Mouse (Mus musculus) cerebellum, adult 8-10 months (tissue): ENCODE data around the gene Apoc4.
A peak's percentile ranks its signal among the peaks of the same experiment; 100 is the strongest.

Experiments used
- DNase-seq: peaks from one replicate; pipeline ENCODE4 v3.0.0; 2022

Gene Apoc4

GRCm38 (mm10) chr7:19681202-19681694 lies at the start of gene Apoc4, which contains the start of gene Gm44805:
TSS of gene Apoc4 (minus strand) at chr7:19681479.
TSS of gene Gm44805 (minus strand) at chr7:19681423.
- DNase-seq = no peak

GRCm38 (mm10) chr7:19726541-19726940 lies 45.3 kb upstream of the Apoc4 start:
- DNase-seq = no peak

- DNase-seq = no peak
These were observed 42.9 kb upstream of the Apoc4 start for GRCm38 (mm10) chr7:19724167-19724566.

- DNase-seq = no peak
These were observed 41.5 kb upstream of the Apoc4 start for GRCm38 (mm10) chr7:19722754-19723195.

GRCm38 (mm10) chr7:19719200-19719599 lies 37.9 kb upstream of the Apoc4 start:
- DNase-seq = no peak

GRCm38 (mm10) chr7:19718297-19718952 lies 37.1 kb upstream of the Apoc4 start:
- DNase-seq = no peak

GRCm38 (mm10) chr7:19717346-19717745 lies 36.1 kb upstream of the Apoc4 start:
- no peak for DNase-seq

- DNase-seq = no peak
These were observed 35.5 kb upstream of the Apoc4 start for GRCm38 (mm10) chr7:19716822-19717221.

GRCm38 (mm10) chr7:19716055-19716682 lies 34.9 kb upstream of the Apoc4 start:
- DNase-seq = no peak

- peak; percentile 99 for DNase-seq
These were observed 34.2 kb upstream of the Apoc4 start, which contains the start of gene Tomm40 for GRCm38 (mm10) chr7:19715239-19716054. TSS of gene Tomm40 (minus strand) at chr7:19715438.

- DNase-seq = no peak
These were observed 33.6 kb upstream of the Apoc4 start for GRCm38 (mm10) chr7:19714836-19715235.

GRCm38 (mm10) chr7:19713598-19713997 lies 32.3 kb upstream of the Apoc4 start:
- DNase-seq = no peak

GRCm38 (mm10) chr7:19713196-19713595 lies 31.9 kb upstream of the Apoc4 start:
- no peak for DNase-seq

GRCm38 (mm10) chr7:19712414-19712813 lies 31.1 kb upstream of the Apoc4 start:
- no peak for DNase-seq

GRCm38 (mm10) chr7:19710650-19711049 lies 29.4 kb upstream of the Apoc4 start:
- no peak for DNase-seq

GRCm38 (mm10) chr7:19705271-19705670 lies 24.0 kb upstream of the Apoc4 start:
- DNase-seq = no peak

- no peak for DNase-seq
These were observed 23.2 kb upstream of the Apoc4 start for GRCm38 (mm10) chr7:19704475-19704874.

GRCm38 (mm10) chr7:19702859-19703555 lies 21.7 kb upstream of the Apoc4 start:
- DNase-seq = no peak

GRCm38 (mm10) chr7:19701069-19701761 lies 19.9 kb upstream of the Apoc4 start:
- DNase-seq = no peak

GRCm38 (mm10) chr7:19700299-19701068 lies 19.2 kb upstream of the Apoc4 start:
- no peak for DNase-seq

- no peak for DNase-seq
These were observed 18.5 kb upstream of the Apoc4 start for GRCm38 (mm10) chr7:19699827-19700148.
